Mouse (Mus musculus) heart, embryonic 10.5 days (tissue): ENCODE measurements at regions not wholly inside any gene's neighbourhood (a gene's known extent, or its start where the extent isn't known, plus 50 kb on each side); places are given as distances from the start of the nearest gene placed in this dataset.

ENCODE experiments used
- DNase-seq: peaks from one replicate; pipeline ENCODE4 v3.0.0-alpha.2; 2017; ENCODE audit warnings: low spot score
- H3K27ac ChIP-seq: fragments of 300-500 bp; sonication (generic); 2 replicates; pipeline ENCODE4 v1.5.1; 2016; ENCODE audit warnings: mild to moderate bottlenecking
- H3K27me3 ChIP-seq: fragments of 300-500 bp; sonication (generic); 2 replicates; pipeline ENCODE4 v1.6.1; 2016; ENCODE audit warnings: mild to moderate bottlenecking; ENCODE audit not compliant: poor library complexity, insufficient read depth, severe bottlenecking
- H3K36me3 ChIP-seq: fragments of 300-500 bp; sonication (generic); 2 replicates; pipeline ENCODE4 v1.6.1; 2016; ENCODE audit warnings: mild to moderate bottlenecking, moderate library complexity
- H3K4me1 ChIP-seq: fragments of 300-500 bp; sonication (generic); 2 replicates; pipeline ENCODE4 v1.6.1; 2016; ENCODE audit warnings: mild to moderate bottlenecking
- H3K4me3 ChIP-seq: fragments of 300-500 bp; sonication (generic); 2 replicates; pipeline ENCODE4 v1.5.1; 2016; ENCODE audit warnings: mild to moderate bottlenecking, moderate library complexity
- H3K9me3 ChIP-seq: fragments of 300-500 bp; sonication (generic); 2 replicates; pipeline ENCODE4 v1.6.1; 2016; ENCODE audit warnings: mild to moderate bottlenecking, moderate library complexity
- WGBS: fragments of 180-500 bp; shearing (Covaris S2); methylation state at CpG from one replicate; pipeline ENCODE4 v1.1.7; 2016; 5-methylcytosine and 5-hydroxymethylcytosine counted together

DNA sequence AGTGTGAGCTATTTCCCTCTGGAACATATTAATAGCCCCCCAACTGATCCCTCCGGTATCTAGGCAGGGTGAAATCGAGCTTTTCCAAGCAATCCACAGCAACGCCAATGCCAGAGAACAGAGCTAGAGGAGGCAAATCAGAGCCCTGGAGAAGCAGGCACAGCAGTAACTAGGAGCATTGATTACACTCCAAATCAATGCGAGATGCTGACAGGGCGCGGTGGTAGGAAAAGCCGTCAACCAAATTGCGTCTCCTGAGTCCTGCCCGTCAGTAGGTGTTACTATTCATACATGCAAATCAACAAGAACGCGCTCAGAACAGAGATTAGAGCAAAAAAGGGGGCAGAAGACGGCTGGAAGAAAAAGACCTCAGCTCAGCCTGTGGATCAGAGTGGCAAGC, 162.2 kb downstream of the Rps29 start:
- Histone ChIP-seq H3K4me3 (no peak overlapping the region), H3K9me3 (no peaks in the 10 kb centered on the region), H3K27ac (no peak overlapping the region), H3K4me1 (no peaks in the 10 kb centered on the region), H3K27me3 (no peaks in the 10 kb centered on the region), H3K36me3 (no peaks in the 10 kb centered on the region)
- 63% methylated on average over 12 of the region's 12 CpGs for WGBS
- DNase-seq, result no peak

- WGBS, result 85% methylated on average over 4 of the region's 4 CpGs
Observed at GRCm38 (mm10) chr12:68980640-68981039, 178.3 kb downstream of the Rps29 start.

GRCm38 (mm10) chr12:68980173-68980572, 178.8 kb downstream of the Rps29 start:
- 76% methylated on average over 4 of the region's 4 CpGs for WGBS
- H3K27ac ChIP-seq, result no peak overlapping the region
- no peaks in the 10 kb centered on the region for H3K27me3 ChIP-seq
- no peaks in the 10 kb centered on the region for H3K4me1 ChIP-seq
- H3K36me3 ChIP-seq, result no peaks in the 10 kb centered on the region
- no peak overlapping the region for H3K4me3 ChIP-seq
- DNase-seq, result no peak
- H3K9me3 ChIP-seq, result no peaks in the 10 kb centered on the region

More at GRCm38 (mm10) chr12:68980640-68981039, 178.3 kb downstream of the Rps29 start:
- Histone ChIP-seq H3K27ac (no peak overlapping the region), H3K27me3 (no peaks in the 10 kb centered on the region), H3K36me3 (no peaks in the 10 kb centered on the region), H3K4me1 (no peaks in the 10 kb centered on the region), H3K9me3 (no peaks in the 10 kb centered on the region), H3K4me3 (no peak overlapping the region)
- no peak for DNase-seq

GRCm38 (mm10) chr12:68979232-68979631, 179.8 kb downstream of the Rps29 start:
- H3K9me3 ChIP-seq, result no peaks in the 10 kb centered on the region
- WGBS, result 71% methylated on average over 3 of the region's 3 CpGs
- H3K4me1 ChIP-seq, result no peaks in the 10 kb centered on the region
- no peaks in the 10 kb centered on the region for H3K36me3 ChIP-seq
- no peak for DNase-seq
- no peak overlapping the region for H3K27ac ChIP-seq
- no peak overlapping the region for H3K4me3 ChIP-seq
- no peaks in the 10 kb centered on the region for H3K27me3 ChIP-seq

DNA sequence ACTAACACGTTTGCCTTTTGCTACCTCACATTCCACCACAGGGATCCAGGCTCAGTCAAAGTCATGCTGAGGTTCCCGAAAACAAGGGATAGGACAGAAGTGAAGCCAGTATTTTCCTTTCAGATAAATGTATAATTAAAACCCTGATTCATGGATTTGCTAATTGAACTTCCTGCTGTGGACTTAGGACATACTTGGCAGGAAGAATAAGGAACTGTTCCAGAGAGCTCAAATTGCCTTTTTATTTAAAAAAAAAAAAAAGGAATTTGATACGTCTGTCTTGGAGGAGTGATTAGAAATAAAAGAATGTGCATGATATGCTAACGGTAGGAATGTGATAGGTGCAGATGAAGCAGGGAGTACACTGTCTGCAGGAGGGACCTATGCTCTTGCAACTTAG, 181.7 kb downstream of the Rps29 start:
- Histone ChIP-seq H3K36me3 (no peaks in the 10 kb centered on the region), H3K27ac (no peak overlapping the region), H3K27me3 (no peaks in the 10 kb centered on the region), H3K4me1 (no peaks in the 10 kb centered on the region), H3K4me3 (no peak overlapping the region), H3K9me3 (no peaks in the 10 kb centered on the region)
- DNase-seq, result no peak
- 64% methylated on average over 4 of the region's 4 CpGs for WGBS

DNA sequence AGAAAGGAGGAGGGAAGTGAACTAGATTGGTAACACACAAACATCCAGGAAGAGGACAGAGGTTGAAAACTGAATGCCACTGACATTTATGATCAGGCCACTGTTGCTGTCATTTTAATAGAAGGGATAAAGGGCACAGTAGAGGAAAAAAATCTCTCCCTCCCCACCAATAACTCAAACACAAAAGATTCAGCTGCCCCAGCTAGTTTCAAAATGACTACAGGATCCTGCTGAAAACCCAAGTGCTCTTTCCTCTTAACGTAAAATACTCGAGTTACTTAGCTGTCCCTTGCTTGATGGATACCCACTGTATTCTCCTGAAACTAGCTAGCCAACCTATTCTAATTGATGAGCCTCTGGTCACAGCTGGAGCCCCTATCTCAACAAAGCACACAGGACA, 211.7 kb downstream of the Rps29 start:
- no peak for DNase-seq
- Histone ChIP-seq H3K27me3 (no peaks in the 10 kb centered on the region), H3K9me3 (no peaks in the 10 kb centered on the region), H3K4me3 (no peak overlapping the region), H3K27ac (no peak overlapping the region), H3K4me1 (no peaks in the 10 kb centered on the region), H3K36me3 (no peaks in the 10 kb centered on the region)
- WGBS, result 74% methylated on average over 2 of the region's 2 CpGs

DNA sequence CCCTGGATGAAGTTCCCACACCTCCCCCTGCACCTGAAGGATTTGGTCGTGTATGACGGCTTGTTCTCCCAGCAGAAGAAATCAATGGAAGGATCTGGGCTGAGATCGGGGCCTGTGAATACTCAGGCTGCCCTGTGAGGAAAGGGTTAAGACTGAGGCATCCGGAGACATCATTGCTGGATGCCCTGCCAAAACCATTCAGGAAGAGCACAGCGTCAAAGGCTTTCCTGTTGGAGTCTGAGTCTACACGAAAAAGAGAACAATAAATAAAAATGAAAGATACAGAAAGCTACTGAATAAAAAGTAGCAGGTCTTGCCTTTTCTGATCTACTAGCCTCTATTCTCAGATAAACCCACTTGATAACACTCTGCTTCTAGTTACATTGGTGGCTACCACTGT, 248.4 kb downstream of the Rps29 start:
- no peak overlapping the region for H3K27ac ChIP-seq
- H3K4me1 ChIP-seq, result no peaks in the 10 kb centered on the region
- no peak overlapping the region for H3K4me3 ChIP-seq
- no peak for DNase-seq
- WGBS, result 41% methylated on average over 6 of the region's 6 CpGs
- H3K9me3 ChIP-seq, result no peaks in the 10 kb centered on the region
- H3K36me3 ChIP-seq, result no peaks in the 10 kb centered on the region
- no peaks in the 10 kb centered on the region for H3K27me3 ChIP-seq

DNA sequence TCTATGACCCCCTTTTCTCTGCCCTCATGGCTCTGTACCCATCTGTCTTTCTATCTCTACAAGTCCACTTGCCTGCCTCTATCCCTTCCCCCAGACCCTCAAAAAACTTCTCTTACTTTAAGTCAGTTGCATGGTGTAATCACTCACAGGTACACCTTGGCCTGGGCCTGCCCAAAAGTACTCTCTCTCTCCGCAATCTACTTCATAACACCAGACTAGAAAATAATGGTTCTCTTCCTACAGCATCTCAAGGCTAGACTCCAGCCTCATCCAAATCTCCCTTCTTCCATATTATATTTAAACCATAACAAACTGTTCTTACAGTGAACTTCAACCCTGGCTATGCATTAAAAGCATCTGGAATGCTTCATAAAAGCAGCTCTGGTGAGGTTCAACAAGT, 254.2 kb downstream of the Rps29 start:
- Histone ChIP-seq H3K27me3 (no peaks in the 10 kb centered on the region), H3K4me1 (no peaks in the 10 kb centered on the region), H3K9me3 (no peaks in the 10 kb centered on the region), H3K27ac (no peak overlapping the region), H3K36me3 (no peaks in the 10 kb centered on the region), H3K4me3 (no peak overlapping the region)
- no peak for DNase-seq
- 85% methylated on average over 1 of the region's 1 CpGs for WGBS

GRCm38 (mm10) chr12:68889141-68889540, 269.8 kb downstream of the Rps29 start:
- H3K36me3 ChIP-seq, result no peaks in the 10 kb centered on the region
- no peak for DNase-seq
- WGBS, result 80% methylated on average over 3 of the region's 3 CpGs
- no peaks in the 10 kb centered on the region for H3K27me3 ChIP-seq
- H3K9me3 ChIP-seq, result no peaks in the 10 kb centered on the region
- H3K4me3 ChIP-seq, result no peak overlapping the region
- H3K27ac ChIP-seq, result no peak overlapping the region
- no peaks in the 10 kb centered on the region for H3K4me1 ChIP-seq

DNA sequence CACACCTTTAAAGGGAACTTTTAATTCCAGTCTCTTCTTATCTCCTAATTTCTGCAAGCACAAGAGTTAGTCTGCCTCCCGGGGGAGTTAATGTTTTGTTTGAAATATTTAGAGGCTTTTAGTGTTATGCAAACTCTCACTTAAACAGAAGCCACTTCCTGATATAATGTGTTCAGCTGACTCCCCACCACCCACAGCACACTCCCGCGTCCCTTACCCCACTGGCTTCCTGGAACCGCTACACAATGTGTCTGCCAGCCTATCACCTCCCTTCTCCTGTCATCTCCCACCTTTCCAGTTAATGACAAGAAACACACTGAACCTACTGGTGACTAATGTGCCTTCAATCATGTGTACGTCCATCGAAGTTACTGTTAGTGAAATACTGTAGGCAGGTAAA, 276.5 kb downstream of the Rps29 start:
- Histone ChIP-seq H3K27ac (no peak overlapping the region), H3K4me3 (no peak overlapping the region), H3K36me3 (no peaks in the 10 kb centered on the region), H3K27me3 (no peaks in the 10 kb centered on the region), H3K9me3 (no peaks in the 10 kb centered on the region), H3K4me1 (no peaks in the 10 kb centered on the region)
- WGBS, result 73% methylated on average over 6 of the region's 6 CpGs
- no peak for DNase-seq

GRCm38 (mm10) chr12:68879425-68879824, 279.6 kb downstream of the Rps29 start:
- DNase-seq, result no peak
- Histone ChIP-seq H3K9me3 (no peaks in the 10 kb centered on the region), H3K27me3 (no peaks in the 10 kb centered on the region), H3K4me1 (no peaks in the 10 kb centered on the region), H3K27ac (no peak overlapping the region), H3K4me3 (no peak overlapping the region), H3K36me3 (no peaks in the 10 kb centered on the region)

GRCm38 (mm10) chr12:68871259-68871658, 287.7 kb downstream of the Rps29 start:
- no peaks in the 10 kb centered on the region for H3K9me3 ChIP-seq
- no peaks in the 10 kb centered on the region for H3K36me3 ChIP-seq
- 93% methylated on average over 4 of the region's 4 CpGs for WGBS
- no peak overlapping the region for H3K27ac ChIP-seq
- DNase-seq, result no peak
- H3K27me3 ChIP-seq, result no peaks in the 10 kb centered on the region
- H3K4me3 ChIP-seq, result no peak overlapping the region
- H3K4me1 ChIP-seq, result no peaks in the 10 kb centered on the region

- H3K27ac ChIP-seq, result no peak overlapping the region
- no peaks in the 10 kb centered on the region for H3K27me3 ChIP-seq
- WGBS, result 72% methylated on average over 3 of the region's 3 CpGs
- H3K4me1 ChIP-seq, result no peaks in the 10 kb centered on the region
- no peak for DNase-seq
- H3K36me3 ChIP-seq, result no peaks in the 10 kb centered on the region
- no peaks in the 10 kb centered on the region for H3K9me3 ChIP-seq
- H3K4me3 ChIP-seq, result no peak overlapping the region
Observed at GRCm38 (mm10) chr12:68862991-68863356, 296.0 kb downstream of the Rps29 start.

DNA sequence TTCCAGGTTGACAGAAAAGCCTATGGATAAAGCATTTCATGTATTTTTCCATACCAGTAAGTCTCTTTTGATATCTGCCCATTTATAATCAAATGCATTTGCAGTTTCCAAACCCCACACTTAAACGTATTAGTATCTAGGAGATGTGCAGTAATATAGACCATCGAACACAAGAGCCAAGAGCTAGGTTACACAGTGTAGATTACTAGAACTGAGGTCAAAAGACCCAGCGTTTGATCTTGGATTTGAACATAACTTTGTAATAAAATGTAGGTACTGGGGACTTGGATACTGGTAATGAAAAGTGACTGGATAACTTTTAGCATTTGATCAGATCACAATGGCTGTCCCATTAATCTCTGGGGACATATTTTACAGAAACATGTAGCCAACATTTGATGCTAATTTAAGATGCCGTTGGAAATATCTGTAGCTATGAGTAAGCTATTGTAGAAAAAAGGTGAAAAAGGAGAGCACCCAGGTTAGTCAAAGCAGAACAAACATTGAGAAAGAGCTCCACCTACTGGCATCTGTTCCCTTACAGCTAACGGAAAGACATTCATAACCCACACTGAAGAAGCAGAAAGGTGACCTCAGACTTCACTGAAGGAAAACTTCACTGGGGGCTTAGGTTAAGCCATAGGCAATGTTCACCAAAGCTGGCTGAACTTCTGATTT, 296.5 kb downstream of the Rps29 start:
- Histone ChIP-seq H3K9me3 (no peaks in the 10 kb centered on the region), H3K4me1 (no peaks in the 10 kb centered on the region), H3K4me3 (no peak overlapping the region), H3K36me3 (no peaks in the 10 kb centered on the region), H3K27me3 (no peaks in the 10 kb centered on the region), H3K27ac (no peak overlapping the region)
- WGBS, result 47% methylated on average over 5 of the region's 5 CpGs
- no peak for DNase-seq
